Mouse (Mus musculus) Patski (cell line): ENCODE results near the gene Sfi1. TPM values are rescaled to one million over a fixed set of nuclear protein-coding genes. Genes with fewer than 3 reads are reported as not detected.

ENCODE experiments used
- ATAC-seq: fragments of 100-300 bp; one replicate; pipeline ENCODE4 v1.8.0; 2021
- CTCF ChIA-PET: fragments of 350-600 bp; sonication (Branson Sonifier 250); formaldehyde crosslinking; loops from one replicate; lab custom pipeline; 2022; ENCODE audit warnings: inconsistent platforms; lab: Charles Lee
- POLR2A ChIA-PET: fragments of 350-600 bp; sonication (Branson Sonifier 250); formaldehyde crosslinking; loops from one replicate; lab custom pipeline; 2022; ENCODE audit warnings: antibody characterized with exemption, inconsistent platforms; lab: Charles Lee
- DNase-seq: peaks from one replicate; pipeline ENCODE4 v3.0.0-alpha.2; 2011; ENCODE audit warnings: low read depth, low spot score
- H3K27me3 ChIP-seq: fragments of 371-371 bp; one replicate; pipeline ENCODE4 v1.5.1; 2021
- CTCF ChIP-seq: fragments of 100-300 bp; IDR thresholded peaks from one replicate; pipeline ENCODE4 v1.5.1; 2021
- in situ Hi-C: fragments of 300-500 bp; cut with MboI; formaldehyde crosslinking; loops from 3 replicates; pipeline ENCODE4 v1.11.1; 2018; ENCODE audit warnings: low pct_unique_long_range_greater_than_20kb, mixed read lengths
- polyA plus RNA-seq: library from polyadenylated mRNA; unstranded; gene quantifications from one replicate; pipeline ENCODE4 v1.2.3, GENCODE M21; 2021

Gene Sfi1
- polyA plus RNA-seq = 32.3 TPM

DNA sequence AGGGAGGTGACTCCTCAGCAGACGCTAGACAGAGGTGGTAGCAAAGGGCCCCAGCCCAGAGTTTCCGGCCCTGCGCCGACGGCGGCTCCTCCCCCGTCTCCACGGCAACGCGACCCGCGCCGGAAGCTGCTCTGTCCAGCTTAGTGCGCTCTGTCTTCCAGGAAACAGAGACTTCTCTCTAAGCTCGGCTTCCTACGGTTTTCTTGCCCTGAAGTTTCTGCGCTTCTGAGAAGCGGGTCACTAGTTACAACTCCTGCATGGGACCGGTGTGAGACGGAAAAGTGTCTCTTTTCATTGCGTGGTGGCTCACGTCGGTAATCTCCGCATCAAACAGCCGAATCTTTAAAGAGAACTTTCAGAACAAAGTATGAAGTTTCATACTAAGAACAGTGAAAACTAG, at the start of gene Sfi1:
Gene Sfi1 (minus strand): TSS at position 101 of the 400 bp plus-strand sequence.
- ATAC-seq = no peak
- POLR2A ChIA-PET = interaction anchor here (0.9 to 19.5 kb wide), 5 partner anchors 8 to 96 kb away, joined by 3 to 411 read pairs (median 9); partner anchors contain the start of gene Patz1
- no peak for DNase-seq
- H3K27me3 ChIP-seq = no peaks in the 10 kb centered on the region
- in situ Hi-C loops = no loop called here
- TF ChIP-seq CTCF = no peak
- CTCF ChIA-PET = interaction anchor here (0.8 to 21.3 kb wide), 5 partner anchors 13 to 56 kb away, joined by 3 to 2208 read pairs (median 7); no protein-coding TSS in a partner anchor

DNA sequence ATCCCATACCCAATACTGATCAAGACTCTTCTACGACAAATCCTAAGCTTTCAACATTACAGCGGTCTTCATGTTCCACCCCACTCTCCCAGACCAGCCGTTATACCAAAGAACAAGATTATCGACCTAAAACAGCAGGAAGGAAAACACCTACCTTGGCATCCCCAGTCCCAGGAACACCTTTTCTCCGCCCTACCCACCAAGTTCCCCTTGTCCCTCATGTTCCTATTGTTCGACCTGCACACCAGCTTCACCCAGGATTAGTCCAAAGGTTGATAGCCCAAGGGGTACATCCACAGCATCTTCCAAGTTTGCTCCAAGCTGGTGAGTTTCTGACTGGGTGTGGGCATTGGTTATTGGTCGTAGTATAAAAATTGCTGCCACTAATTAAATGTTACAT, 49.1 kb upstream of the Sfi1 start:
- ATAC-seq (no peak), DNase-seq (no peak)
- in situ Hi-C loops = no loop called here
- TF ChIP-seq CTCF = no peak
- H3K27me3 ChIP-seq = no peaks in the 10 kb centered on the region
- POLR2A ChIA-PET = interaction anchor here (1.2 kb wide), 1 partner anchor 38 kb away, joined by 6 read pairs; no protein-coding TSS in a partner anchor
- CTCF ChIA-PET = interaction anchor here (1.1 to 2.3 kb wide), 2 partner anchors 19 to 34 kb away, joined by 3 to 6 read pairs; no protein-coding TSS in a partner anchor

DNA sequence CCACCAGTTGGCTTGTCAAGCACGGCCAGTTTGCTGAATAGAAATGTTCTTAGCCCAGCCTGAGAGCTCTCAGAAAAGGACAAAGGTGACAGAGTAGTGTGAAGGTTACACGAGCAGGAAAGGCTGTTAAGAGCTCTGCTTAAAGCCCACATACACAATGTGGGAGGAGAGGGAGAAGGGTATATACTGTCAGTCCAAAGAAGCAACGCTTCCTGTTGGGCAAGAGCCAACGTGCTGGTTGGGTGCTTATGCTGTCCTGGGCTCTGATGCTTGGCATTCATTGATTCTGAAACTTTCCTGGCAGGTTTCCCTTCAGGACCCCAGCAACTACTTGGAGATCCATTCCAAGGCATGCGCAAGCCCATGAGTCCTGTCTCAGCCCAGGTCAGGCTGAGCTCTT, 42.0 kb upstream of the Sfi1 start:
- ChIA-PET CTCF (interaction anchor here (1.0 to 2.7 kb wide), 3 partner anchors 9 to 18 kb away, joined by 3 to 19 read pairs (median 4); no protein-coding TSS in a partner anchor), POLR2A (interaction anchor here (1.0 kb wide), 2 partner anchors 8 to 10 kb away, joined by 3 to 4 read pairs; no protein-coding TSS in a partner anchor)
- in situ Hi-C loops = no loop called here
- ATAC-seq (no peak), DNase-seq (no peak)
- H3K27me3 ChIP-seq = no peaks in the 10 kb centered on the region
- no peak for TF ChIP-seq CTCF

DNA sequence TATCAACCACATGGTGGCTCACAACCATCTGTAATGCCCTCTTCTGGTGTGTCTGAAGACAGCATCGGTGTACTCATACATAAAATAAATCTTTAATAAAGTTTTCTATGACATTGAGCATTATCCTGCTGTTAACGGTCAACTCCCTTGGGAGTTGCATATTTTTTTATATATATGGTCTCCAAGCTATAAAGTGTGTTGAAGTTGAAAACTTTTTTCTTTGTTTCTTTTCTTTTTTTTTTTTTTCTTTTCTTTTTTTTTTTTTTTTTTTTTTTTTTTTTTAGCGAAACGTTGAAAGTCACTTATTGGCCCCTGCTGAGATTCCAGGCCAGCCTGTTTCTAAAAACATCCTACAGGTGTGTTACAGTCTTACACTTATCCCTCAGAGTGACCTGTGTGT, 40.4 kb upstream of the Sfi1 start:
- no peak for ATAC-seq
- ChIA-PET POLR2A (interaction anchor here (0.6 to 1.4 kb wide), 3 partner anchors 29 to 357 kb away, joined by 3 to 4 read pairs (median 3); no protein-coding TSS in a partner anchor), CTCF (interaction anchor here (2.7 kb wide), 1 partner anchor 11 kb away, joined by 19 read pairs; no protein-coding TSS in a partner anchor)
- no peak for DNase-seq
- in situ Hi-C loops = no loop called here
- no peaks in the 10 kb centered on the region for H3K27me3 ChIP-seq
- no peak for TF ChIP-seq CTCF

DNA sequence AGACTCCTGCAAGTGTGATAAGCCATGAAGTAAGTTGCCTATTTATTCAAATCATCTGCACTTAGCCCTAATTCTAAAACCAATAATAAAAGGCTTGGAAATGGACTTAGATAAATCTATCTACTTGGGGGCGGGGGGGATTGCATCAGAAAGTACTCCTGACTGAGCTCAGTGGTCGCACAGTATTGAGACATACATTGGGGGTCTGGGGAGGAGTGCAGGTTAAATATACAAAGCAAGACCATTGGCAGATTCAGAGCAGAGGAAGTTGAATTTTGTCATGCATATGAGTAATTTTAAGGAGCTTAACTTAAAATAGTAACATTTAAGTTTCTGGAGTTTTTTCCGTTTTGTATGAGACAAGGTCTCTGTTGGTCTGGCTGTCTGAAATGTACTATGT, 39.0 kb upstream of the Sfi1 start:
- in situ Hi-C loops = no loop called here
- POLR2A ChIA-PET = no interaction called here
- TF ChIP-seq CTCF = no peak
- DNase-seq (no peak), ATAC-seq (no peak)
- no peaks in the 10 kb centered on the region for H3K27me3 ChIP-seq
- CTCF ChIA-PET = interaction anchor here (1.0 to 1.9 kb wide), 2 partner anchors 9 to 13 kb away, joined by 4 to 5 read pairs; no protein-coding TSS in a partner anchor

DNA sequence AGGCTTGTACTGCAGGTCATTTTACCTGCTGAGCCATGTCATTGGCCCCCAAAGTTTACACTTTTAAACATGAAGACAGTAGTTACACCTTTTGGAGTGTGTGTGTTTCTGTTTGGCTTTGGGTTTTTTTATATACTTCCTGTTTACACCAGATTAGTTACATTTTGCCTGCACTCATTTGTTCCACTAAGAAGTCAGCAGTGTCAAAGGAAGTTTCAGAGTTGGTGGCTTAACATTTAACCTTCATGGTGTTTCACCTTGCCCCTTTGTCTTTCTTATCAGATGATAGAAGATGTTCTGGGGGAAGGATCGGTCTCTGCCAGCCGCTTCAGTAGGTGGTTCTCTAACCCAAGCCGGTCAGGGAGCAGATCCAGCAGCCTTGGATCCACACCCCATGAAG, 33.9 kb upstream of the Sfi1 start:
- ChIA-PET POLR2A (no interaction called here), CTCF (interaction anchor here (1.6 kb wide), 1 partner anchor 8 kb away, joined by 4 read pairs; no protein-coding TSS in a partner anchor)
- TF ChIP-seq CTCF = no peak
- in situ Hi-C loops = no loop called here
- no peaks in the 10 kb centered on the region for H3K27me3 ChIP-seq
- DNase-seq (no peak), ATAC-seq (no peak)

DNA sequence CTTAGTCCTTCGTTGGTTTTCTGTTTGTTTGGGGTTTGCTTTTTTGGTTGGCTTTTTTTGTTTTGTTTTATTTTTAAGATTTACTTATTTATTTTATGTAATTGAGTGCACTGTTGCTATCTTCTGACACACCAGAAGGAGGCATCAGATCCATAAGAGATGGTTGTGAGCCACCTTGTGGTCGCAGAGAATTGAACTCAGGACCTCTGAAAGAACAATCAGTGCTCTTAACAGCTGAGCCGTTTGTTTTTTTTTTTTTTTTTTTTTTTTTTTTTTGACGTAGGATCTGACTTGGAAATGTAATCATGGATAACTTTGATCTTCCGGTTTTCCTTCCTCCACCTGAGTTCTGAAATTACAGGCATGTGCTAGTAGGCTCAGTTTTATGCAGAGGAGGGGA, 29.8 kb upstream of the Sfi1 start:
- ATAC-seq (no peak), DNase-seq (no peak)
- POLR2A ChIA-PET = interaction anchor here (1.2 kb wide), 1 partner anchor 22 kb away, joined by 3 read pairs; no protein-coding TSS in a partner anchor
- peak; percentile 46 for TF ChIP-seq CTCF
- CTCF ChIA-PET = interaction anchor here (1.0 to 1.8 kb wide), 2 partner anchors 20 to 24 kb away, joined by 3 to 5 read pairs; no protein-coding TSS in a partner anchor
- no peaks in the 10 kb centered on the region for H3K27me3 ChIP-seq
- in situ Hi-C loops = no loop called here

DNA sequence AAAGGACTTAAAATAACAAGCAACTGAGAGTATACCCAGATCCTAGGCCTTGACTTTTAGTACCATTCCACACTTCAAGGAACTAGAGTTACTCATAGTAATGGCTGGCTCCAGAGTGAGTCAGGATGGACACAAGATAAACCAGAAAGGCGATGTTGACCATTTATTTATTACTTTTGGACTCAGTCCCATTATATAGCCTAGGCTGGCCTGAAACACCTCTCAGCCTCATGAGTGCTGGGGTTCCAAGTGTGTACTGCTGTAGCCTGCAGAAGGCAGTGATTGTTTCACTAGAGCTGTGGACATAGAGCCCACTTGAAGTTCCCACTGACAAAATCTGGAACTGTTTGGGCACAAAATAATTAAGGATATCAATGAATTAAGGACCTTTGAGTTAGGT, 19.3 kb upstream of the Sfi1 start:
- no peak for TF ChIP-seq CTCF
- no peaks in the 10 kb centered on the region for H3K27me3 ChIP-seq
- no peak for DNase-seq
- in situ Hi-C loops = no loop called here
- ChIA-PET POLR2A (no interaction called here), CTCF (no interaction called here)
- no peak for ATAC-seq

DNA sequence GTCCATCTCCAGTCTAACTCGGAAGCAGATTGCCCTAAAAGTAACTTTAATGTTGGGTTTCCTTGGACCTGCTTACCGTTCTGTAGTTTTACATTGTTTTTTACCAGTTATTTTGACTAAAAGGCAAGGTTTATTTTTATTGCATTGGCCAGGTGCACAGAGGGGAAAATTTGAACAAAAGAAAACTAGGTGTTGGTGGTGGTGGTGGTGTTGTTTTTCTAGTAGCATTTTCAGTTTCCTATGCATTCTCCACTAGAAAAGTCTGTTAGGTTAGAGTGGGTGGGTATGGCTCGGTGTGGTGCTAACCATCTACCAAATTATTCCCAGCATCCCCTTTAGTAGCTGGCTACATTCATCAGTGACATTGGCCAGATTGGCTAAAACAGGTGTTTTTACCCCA, 13.5 kb upstream of the Sfi1 start:
- ChIA-PET CTCF (interaction anchor here (1.0 to 2.3 kb wide), 3 partner anchors 14 to 108 kb away, joined by 3 to 7 read pairs (median 3); partner anchors contain the start of gene Sfi1), POLR2A (interaction anchor here (0.6 to 1.0 kb wide), 3 partner anchors 39 to 56 kb away, joined by 3 to 4 read pairs (median 3); no protein-coding TSS in a partner anchor)
- H3K27me3 ChIP-seq = no peaks in the 10 kb centered on the region
- ATAC-seq (no peak), DNase-seq (no peak)
- in situ Hi-C loops = no loop called here
- TF ChIP-seq CTCF = no peak

DNA sequence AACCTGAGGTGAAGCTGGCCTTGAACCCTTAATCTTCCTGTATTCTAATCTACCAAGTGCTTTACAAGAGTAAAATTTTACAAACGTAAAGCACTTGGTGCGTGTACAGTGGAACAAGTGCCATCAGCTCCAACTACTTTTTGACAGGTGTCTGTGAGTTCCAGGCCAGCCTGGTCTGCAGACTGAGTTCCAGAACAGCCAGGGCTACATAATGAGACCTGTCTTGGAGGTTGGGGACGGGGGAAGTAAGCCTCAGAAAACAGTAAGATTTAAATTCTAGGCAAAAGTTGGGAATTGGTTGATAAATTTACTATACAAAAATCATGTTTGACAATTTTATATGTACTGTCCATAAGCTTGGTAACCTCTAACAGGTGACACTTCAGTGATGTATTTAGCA, 11.9 kb upstream of the Sfi1 start:
- CTCF ChIA-PET = interaction anchor here (0.7 to 2.3 kb wide), 4 partner anchors 13 to 28 kb away, joined by 3 to 7 read pairs (median 3); partner anchors contain the start of gene Sfi1
- no peak for DNase-seq
- H3K27me3 ChIP-seq = no peaks in the 10 kb centered on the region
- no peak for TF ChIP-seq CTCF
- POLR2A ChIA-PET = interaction anchor here (0.7 kb wide), 1 partner anchor 169 kb away, joined by 4 read pairs; no protein-coding TSS in a partner anchor
- in situ Hi-C loops = no loop called here
- ATAC-seq = no peak

DNA sequence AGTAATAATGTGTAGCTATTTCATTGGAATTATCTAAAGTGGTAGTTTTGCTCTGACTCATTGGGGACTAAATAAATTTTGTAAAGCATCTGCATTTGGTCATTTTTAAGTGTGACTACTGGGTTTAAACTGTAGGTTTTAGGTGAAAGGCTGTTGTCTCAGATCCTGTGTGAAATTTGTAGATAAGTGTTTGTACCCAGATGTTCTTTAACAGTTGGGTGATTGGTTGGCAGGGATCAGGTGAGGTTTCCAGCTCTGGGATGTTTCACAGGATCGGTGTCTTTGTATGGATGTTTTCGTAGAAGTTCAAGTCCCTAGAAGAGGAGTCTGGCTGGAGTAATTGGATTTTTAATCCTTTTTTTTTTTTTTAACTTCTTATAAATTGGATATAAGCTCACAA, 10.5 kb upstream of the Sfi1 start:
- in situ Hi-C loops = no loop called here
- TF ChIP-seq CTCF = no peak
- no peaks in the 10 kb centered on the region for H3K27me3 ChIP-seq
- DNase-seq = no peak
- ChIA-PET POLR2A (interaction anchor here (0.6 to 1.6 kb wide), 7 partner anchors 14 to 87 kb away, joined by 3 to 6 read pairs (median 3); partner anchors contain the start of gene Drg1), CTCF (interaction anchor here (1.5 kb wide), 1 partner anchor 34 kb away, joined by 3 read pairs; no protein-coding TSS in a partner anchor)
- ATAC-seq = no peak
